Mouse (Mus musculus): ENCODE results near the gene Arntl. TPM values are rescaled to one million over a fixed set of nuclear protein-coding genes. Genes with fewer than 3 reads are reported as not detected.
A peak's percentile ranks its signal among the peaks of the same experiment; 100 is the strongest.
"Not testable (repeated sequence)": the region's sequence is repeated elsewhere in the genome, so short reads cannot be mapped to it uniquely, and the experiment has no call there.

Arntl gene
- polyA plus RNA-seq, 1 experiment from 2014 or later = 7.0 TPM

DNA sequence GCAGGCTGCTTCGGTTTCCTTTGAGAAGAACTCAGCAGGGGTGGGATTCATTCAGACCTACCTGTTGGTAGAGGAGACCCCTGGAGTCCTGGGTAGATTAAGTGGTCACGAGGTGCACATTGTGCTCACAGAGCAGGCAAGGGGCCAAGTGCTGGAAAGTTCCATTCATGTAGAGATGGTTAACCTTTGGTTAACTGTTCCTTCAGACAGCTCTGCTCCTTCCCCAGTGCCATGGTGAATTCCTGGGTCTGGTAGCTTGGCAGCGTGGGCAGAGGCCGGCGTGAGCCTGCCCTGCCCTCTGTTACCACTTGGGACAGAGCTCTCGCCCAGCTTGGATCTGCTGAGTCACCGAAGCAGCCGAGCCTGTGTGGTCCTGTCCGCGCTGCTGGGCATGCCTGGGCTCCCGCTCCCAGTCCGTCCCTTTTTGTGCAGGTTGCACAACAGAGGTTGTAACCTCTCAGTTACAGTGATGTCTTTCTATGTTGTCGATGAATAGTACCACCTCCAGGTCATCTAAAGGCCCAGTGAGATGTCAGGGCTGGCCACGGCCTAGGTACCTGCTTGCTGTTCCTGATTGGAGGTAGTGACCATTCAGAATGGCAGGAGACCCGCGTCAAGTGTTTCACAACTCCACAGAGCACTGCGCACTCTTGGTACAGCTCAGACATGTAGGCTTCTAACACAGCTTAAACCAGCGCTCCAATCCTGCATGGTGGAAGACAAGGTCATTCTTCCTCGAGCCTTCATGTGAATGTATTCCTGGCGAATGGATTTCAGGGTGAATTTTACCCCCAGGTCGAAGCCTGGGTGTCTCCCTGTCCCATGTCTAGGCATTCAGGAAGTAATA lies 53.3 kb downstream of the Arntl start:
- DNase-seq = peak; percentile 58
- 51% methylated on average over 21 of the region's 21 CpGs for WGBS (ENCODE audit: insufficient replicate concordance)
- no peaks in the 10 kb centered on the region for H3K36me3 ChIP-seq (replicated peaks; ENCODE audit: insufficient read depth, low read length)
- peak overlapping the region; percentile 50 for H3K27ac ChIP-seq (ENCODE audit: low read depth)
- H3K9ac ChIP-seq (replicated peaks) = no peak overlapping the region
- ATAC-seq = peak; percentile 95
- no peaks in the 10 kb centered on the region for H3K27me3 ChIP-seq (ENCODE audit: insufficient read depth, low read length)
- TF ChIP-seq CTCF (IDR thresholded peaks at IDR 0.05; ENCODE audit: low read depth) (peak; percentile 28), EP300 (IDR thresholded peaks at IDR 0.05; ENCODE audit: low read depth) (no peak)
- no peak overlapping the region for H3K4me2 ChIP-seq (ENCODE audit: low read depth, low read length)
- peaks cover 13% of the 10 kb centered on the region for H3K4me1 ChIP-seq (ENCODE audit: insufficient read depth)
- H3K4me3 ChIP-seq (ENCODE audit: low read depth, low read length) = no peak overlapping the region
- no peaks in the 10 kb centered on the region for H3K9me3 ChIP-seq (ENCODE audit: low read length)

- ATAC-seq (no peak), DNase-seq (no peak)
Measured at GRCm38 (mm10) chr7:113261690-113262089, 54.4 kb downstream of the Arntl start.

DNA sequence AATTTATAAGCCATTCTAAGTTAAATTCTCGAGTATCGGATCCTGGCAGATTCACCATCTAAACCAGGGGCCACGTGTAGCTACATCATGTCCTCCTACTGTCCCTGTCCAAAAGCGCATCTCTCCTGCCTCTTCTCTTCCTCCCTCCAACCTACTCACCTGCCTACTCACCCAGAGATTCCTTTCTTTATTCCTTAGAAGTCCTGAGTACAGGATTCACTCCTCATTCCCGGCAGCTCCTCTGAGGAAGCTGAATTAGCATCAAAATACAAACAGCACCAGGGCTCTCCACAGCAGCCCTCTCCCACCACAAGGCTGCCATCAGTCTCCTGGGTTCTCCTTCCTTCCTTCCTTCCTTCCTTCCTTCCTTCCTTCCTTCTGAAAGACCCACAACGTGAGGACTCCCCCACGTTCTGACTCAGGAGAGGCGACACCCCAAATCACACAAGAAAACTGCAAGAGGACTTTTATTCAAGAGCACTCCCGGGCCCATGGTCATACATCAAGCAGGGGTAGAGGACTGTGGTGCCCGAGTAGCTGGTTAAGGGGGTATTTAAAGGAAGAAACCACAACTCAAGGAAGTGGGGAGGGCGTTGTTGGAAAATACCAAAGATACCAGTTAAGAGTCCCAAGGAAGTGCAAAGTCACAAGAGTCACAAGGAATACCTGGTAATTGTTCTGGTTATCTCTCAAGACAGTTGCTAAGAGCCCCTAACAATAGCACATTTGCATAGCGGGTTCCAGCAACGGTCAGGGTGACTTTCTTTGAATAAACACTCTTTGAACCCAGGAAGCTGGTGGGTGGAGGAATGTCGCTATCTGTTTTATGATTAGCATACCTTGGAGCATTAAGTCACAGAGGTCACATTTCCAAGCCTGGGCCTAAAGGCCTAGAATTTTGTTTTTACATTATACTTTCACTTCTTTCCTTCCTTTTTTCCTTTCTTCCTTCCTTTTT lies 55.5 kb downstream of the Arntl start:
- H3K4me3 ChIP-seq (ENCODE audit: low read depth, low read length); H3K4me2 ChIP-seq (ENCODE audit: low read depth, low read length); H3K9ac ChIP-seq (replicated peaks); H3K36me3 ChIP-seq (replicated peaks; ENCODE audit: insufficient read depth, low read length); H3K27me3 ChIP-seq (ENCODE audit: insufficient read depth, low read length); H3K27ac ChIP-seq (ENCODE audit: low read depth); ATAC-seq; DNase-seq; H3K9me3 ChIP-seq (ENCODE audit: low read length): not testable (repeated sequence)
- WGBS (ENCODE audit: insufficient replicate concordance) = 47% methylated on average over 14 of the region's 14 CpGs
- peaks cover 13% of the 10 kb centered on the region for H3K4me1 ChIP-seq (ENCODE audit: insufficient read depth)

More at GRCm38 (mm10) chr7:113261690-113262089, 54.4 kb downstream of the Arntl start:
- no peak for TF ChIP-seq EP300 (IDR thresholded peaks at IDR 0.05; ENCODE audit: low read depth)
- no peak for TF ChIP-seq CTCF (IDR thresholded peaks at IDR 0.05; ENCODE audit: low read depth)
- no peak overlapping the region for H3K4me2 ChIP-seq (ENCODE audit: low read depth, low read length)
- no peaks in the 10 kb centered on the region for H3K9me3 ChIP-seq (ENCODE audit: low read length)
- 69% methylated on average over 3 of the region's 3 CpGs for WGBS (ENCODE audit: insufficient replicate concordance)
- H3K4me3 ChIP-seq (ENCODE audit: low read depth, low read length) = no peak overlapping the region
- no peaks in the 10 kb centered on the region for H3K27me3 ChIP-seq (ENCODE audit: insufficient read depth, low read length)
- no peak overlapping the region for H3K9ac ChIP-seq (replicated peaks)
- peak overlapping the region; percentile 50; the same call in 1 of the 2 replicates for H3K27ac ChIP-seq (ENCODE audit: low read depth)
- peaks cover 13% of the 10 kb centered on the region for H3K4me1 ChIP-seq (ENCODE audit: insufficient read depth)
- H3K36me3 ChIP-seq (replicated peaks; ENCODE audit: insufficient read depth, low read length) = no peaks in the 10 kb centered on the region

DNA sequence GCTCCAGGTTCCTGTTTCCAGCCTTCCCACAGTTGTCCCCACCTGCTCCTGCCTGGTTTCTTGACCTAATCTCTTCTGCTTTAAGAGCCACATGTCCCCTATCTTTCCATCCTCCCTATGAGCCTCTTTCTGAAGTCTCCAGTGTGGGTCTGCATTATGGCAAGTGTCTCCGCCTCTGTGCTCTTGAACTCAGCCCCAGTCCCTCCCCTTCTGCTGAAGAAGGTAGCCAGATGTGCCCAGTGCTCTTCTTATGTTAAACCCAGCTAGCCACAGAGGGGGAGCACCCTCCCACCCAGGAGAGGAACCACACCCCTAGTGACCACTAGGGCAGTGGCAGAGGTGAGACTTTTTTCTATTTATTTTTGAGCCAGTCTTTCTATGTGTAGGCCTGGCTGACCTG lies 56.7 kb downstream of the Arntl start:
- no peak overlapping the region for H3K4me3 ChIP-seq (ENCODE audit: low read depth, low read length)
- no peaks in the 10 kb centered on the region for H3K36me3 ChIP-seq (replicated peaks; ENCODE audit: insufficient read depth, low read length)
- H3K4me2 ChIP-seq (ENCODE audit: low read depth, low read length) = no peak overlapping the region
- 71% methylated on average over 1 of the region's 1 CpGs for WGBS (ENCODE audit: insufficient replicate concordance)
- TF ChIP-seq CTCF (IDR thresholded peaks at IDR 0.05; ENCODE audit: low read depth) = no peak
- no peak for TF ChIP-seq EP300 (IDR thresholded peaks at IDR 0.05; ENCODE audit: low read depth)
- H3K27ac ChIP-seq (ENCODE audit: low read depth) = no peak overlapping the region
- H3K4me1 ChIP-seq (ENCODE audit: insufficient read depth) = peaks cover 13% of the 10 kb centered on the region
- no peak for DNase-seq
- H3K9ac ChIP-seq (replicated peaks) = no peak overlapping the region
- H3K9me3 ChIP-seq (ENCODE audit: low read length) = no peaks in the 10 kb centered on the region
- no peak for ATAC-seq
- no peaks in the 10 kb centered on the region for H3K27me3 ChIP-seq (ENCODE audit: insufficient read depth, low read length)

DNA sequence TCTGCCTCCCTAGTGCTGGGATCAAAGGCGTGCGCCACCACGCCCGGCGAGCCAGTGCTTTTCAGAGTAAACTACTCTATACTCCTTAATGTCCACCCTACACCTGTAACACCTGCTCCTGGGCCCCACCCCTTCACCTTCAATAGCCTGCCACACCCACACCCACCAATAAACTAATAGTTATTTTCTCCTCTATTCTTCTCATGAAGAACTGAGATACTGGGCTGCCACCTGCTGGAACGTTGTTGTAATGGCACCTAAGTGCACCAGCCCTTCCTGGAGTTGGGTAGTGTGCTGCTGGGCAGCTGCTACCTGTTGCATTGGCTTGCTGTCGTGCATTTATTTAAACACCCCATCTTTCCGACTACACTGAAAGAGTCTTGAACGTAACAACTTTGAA lies 61.0 kb downstream of the Arntl start:
- H3K9ac ChIP-seq (replicated peaks) = no peak overlapping the region
- H3K36me3 ChIP-seq (replicated peaks; ENCODE audit: insufficient read depth, low read length) = no peaks in the 10 kb centered on the region
- no peaks in the 10 kb centered on the region for H3K27me3 ChIP-seq (ENCODE audit: insufficient read depth, low read length)
- H3K4me3 ChIP-seq (ENCODE audit: low read depth, low read length) = no peak overlapping the region
- ATAC-seq = no peak
- no peaks in the 10 kb centered on the region for H3K4me1 ChIP-seq (ENCODE audit: insufficient read depth)
- peak; percentile 66 for DNase-seq
- no peaks in the 10 kb centered on the region for H3K9me3 ChIP-seq (ENCODE audit: low read length)
- TF ChIP-seq CTCF (IDR thresholded peaks at IDR 0.05; ENCODE audit: low read depth) = peak; percentile 81
- TF ChIP-seq EP300 (IDR thresholded peaks at IDR 0.05; ENCODE audit: low read depth) = no peak
- 71% methylated on average over 9 of the region's 9 CpGs for WGBS (ENCODE audit: insufficient replicate concordance)
- H3K4me2 ChIP-seq (ENCODE audit: low read depth, low read length) = no peak overlapping the region
- H3K27ac ChIP-seq (ENCODE audit: low read depth) = no peak overlapping the region

DNA sequence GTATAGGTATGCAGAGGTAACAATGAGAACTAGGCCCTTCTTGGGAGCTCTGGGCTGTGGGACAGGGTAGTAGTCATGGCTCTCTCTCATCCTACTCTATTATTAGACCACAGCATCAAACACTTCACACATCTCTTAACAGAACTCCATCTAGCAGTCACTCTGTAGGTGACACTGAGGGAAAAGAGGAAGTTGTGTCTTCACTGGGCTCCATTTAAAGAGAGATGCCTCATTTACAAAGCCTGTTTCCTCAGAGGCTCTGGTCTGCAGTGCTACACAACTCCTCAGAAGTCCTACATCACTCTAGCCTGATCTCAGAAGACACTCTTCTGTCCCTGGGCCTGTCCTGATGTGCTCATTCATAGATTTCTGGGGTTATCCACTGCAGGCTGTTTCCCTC lies 61.8 kb downstream of the Arntl start:
- ATAC-seq = no peak
- TF ChIP-seq CTCF (IDR thresholded peaks at IDR 0.05; ENCODE audit: low read depth) (no peak), EP300 (IDR thresholded peaks at IDR 0.05; ENCODE audit: low read depth) (no peak)
- H3K27ac ChIP-seq (ENCODE audit: low read depth) = no peak overlapping the region
- H3K27me3 ChIP-seq (ENCODE audit: insufficient read depth, low read length) = no peaks in the 10 kb centered on the region
- no peaks in the 10 kb centered on the region for H3K9me3 ChIP-seq (ENCODE audit: low read length)
- H3K4me3 ChIP-seq (ENCODE audit: low read depth, low read length) = no peak overlapping the region
- no peak for DNase-seq
- no peaks in the 10 kb centered on the region for H3K4me1 ChIP-seq (ENCODE audit: insufficient read depth)
- H3K36me3 ChIP-seq (replicated peaks; ENCODE audit: insufficient read depth, low read length) = no peaks in the 10 kb centered on the region
- H3K4me2 ChIP-seq (ENCODE audit: low read depth, low read length) = no peak overlapping the region
- no peak overlapping the region for H3K9ac ChIP-seq (replicated peaks)

Data from liver, postnatal 0 days (tissue).